11 mouse cellular contexts compared by ENCODE assay signal in the genomic region with DNA sequence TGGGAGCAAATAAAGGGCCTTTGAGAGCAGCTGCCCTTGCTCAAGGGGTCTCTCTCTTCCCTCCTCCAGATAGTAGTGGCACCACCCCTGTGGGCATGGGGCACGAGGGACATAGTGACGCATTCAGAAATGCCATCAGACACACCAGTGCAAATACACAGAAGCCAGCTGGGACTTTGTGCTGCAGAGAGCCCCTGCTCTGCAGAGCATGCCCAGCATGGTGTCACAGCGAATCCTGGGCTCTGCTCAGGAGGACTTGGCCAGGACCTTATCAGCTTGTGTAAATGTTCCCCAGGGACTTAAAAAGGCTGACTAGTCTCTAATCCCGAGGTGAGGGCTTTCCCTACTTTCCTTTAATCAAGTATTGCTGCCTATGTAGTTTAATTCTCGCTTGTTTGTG. TPM values are rescaled to one million over a fixed set of nuclear protein-coding genes. Genes with fewer than 3 reads are reported as not detected.
DNase-seq lines count a peak whose midpoint lies in the region; ATAC-seq lines count a peak whose summit lies in the region.
"Had no signal": no experiment of that assay in that cellular context is flagged by ENCODE, and none has a peak within 500 bp of the region (broad histone marks: within the 10 kb centered on the region; RNA-seq: fewer than 3 reads in every experiment).

No protein-coding gene starts in this region.

- no peak overlapping the region for H3K27ac ChIP-seq in limb, embryonic 13.5 days
- H3K27ac ChIP-seq in limb, embryonic 10.5 days, result no peak overlapping the region
- peak overlapping the region; percentile 55 for H3K27ac ChIP-seq in intestine, embryonic 14.5 days (ENCODE audit: low read depth)
- H3K27ac ChIP-seq in liver, embryonic 12.5 days, result peak overlapping the region; percentile 81
- H3K27ac ChIP-seq in stomach, embryonic 14.5 days (ENCODE audit: low read length), result peak overlapping the region; percentile 56; the same call in 1 of the 2 replicates

- DNase-seq in limb, embryonic 10.5 days (ENCODE audit: low spot score), result no peak
- DNase-seq in intestine, embryonic 14.5 days (ENCODE audit: low spot score), result peak; percentile 62
- no peak for DNase-seq in thymus, postnatal 36 days
- DNase-seq in spleen, adult 18-20 months, result no peak
- DNase-seq: embryo, embryonic 11 days had no signal

- H3K4me2 ChIP-seq in limb, embryonic 13.5 days (replicated peaks), result no peak overlapping the region
- H3K4me2 ChIP-seq in intestine, embryonic 14.5 days (ENCODE audit: low read length), result no peak overlapping the region
- peak overlapping the region; percentile 33 for H3K4me2 ChIP-seq in liver, embryonic 12.5 days
- no peak overlapping the region for H3K4me2 ChIP-seq in stomach, embryonic 14.5 days (replicated peaks; ENCODE audit: low read depth, low read length)

- 0 out of 2 replicates have a peak overlapping the region, but pooled peaks have one; percentile 8 for H3K9ac ChIP-seq in limb, embryonic 13.5 days
- H3K9ac ChIP-seq in intestine, embryonic 14.5 days (ENCODE audit: low read length), result no peak overlapping the region
- H3K9ac ChIP-seq in liver, embryonic 12.5 days, result peak overlapping the region; percentile 37; the same call in 1 of the 2 replicates
- H3K9ac ChIP-seq in stomach, embryonic 14.5 days (replicated peaks; ENCODE audit: low read depth, low read length), result no peak overlapping the region

- ATAC-seq in limb, embryonic 13.5 days (ENCODE audit: low FRiP score, low read depth), result no peak
- ATAC-seq in intestine, embryonic 14.5 days (replicated peaks; ENCODE audit: low FRiP score, low TSS enrichment, low read depth), result peak; percentile 82
- ATAC-seq in liver, embryonic 12.5 days, result no peak
- peak; percentile 84 for ATAC-seq in stomach, embryonic 14.5 days (ENCODE audit: insufficient number of reproducible peaks, insufficient read depth, low FRiP score, low read depth)
- ATAC-seq: inflammation-experienced regulatory T-cells, adult 6 months had no signal

- no peak overlapping the region for H3K4me3 ChIP-seq in limb, embryonic 13.5 days
- no peak overlapping the region for H3K4me3 ChIP-seq in limb, embryonic 10.5 days
- H3K4me3 ChIP-seq in intestine, embryonic 14.5 days (ENCODE audit: low read depth, low read length), result no peak overlapping the region
- H3K4me3 ChIP-seq in liver, embryonic 12.5 days, result no peak overlapping the region
- no peak overlapping the region for H3K4me3 ChIP-seq in stomach, embryonic 14.5 days (ENCODE audit: low read depth, low read length)

- peaks cover 56% of the 10 kb centered on the region for H3K4me1 ChIP-seq in limb, embryonic 13.5 days
- peaks cover 28% of the 10 kb centered on the region for H3K4me1 ChIP-seq in limb, embryonic 10.5 days
- H3K4me1 ChIP-seq in intestine, embryonic 14.5 days (replicated peaks; ENCODE audit: control insufficient read depth, insufficient read depth, low read length), result peaks cover 18% of the 10 kb centered on the region
- peaks cover 88% of the 10 kb centered on the region for H3K4me1 ChIP-seq in liver, embryonic 12.5 days
- peaks cover 20% of the 10 kb centered on the region for H3K4me1 ChIP-seq in stomach, embryonic 14.5 days (ENCODE audit: control insufficient read depth, insufficient read depth, low read length)

- peaks cover 3% of the 10 kb centered on the region; the same call in 1 of the 2 replicates for H3K27me3 ChIP-seq in limb, embryonic 13.5 days
- no peaks in the 10 kb centered on the region for H3K27me3 ChIP-seq in limb, embryonic 10.5 days (ENCODE audit: low read depth, poor library complexity, severe bottlenecking)
- no peaks in the 10 kb centered on the region for H3K27me3 ChIP-seq in intestine, embryonic 14.5 days (replicated peaks; ENCODE audit: control insufficient read depth, insufficient read depth, low read length)
- H3K27me3 ChIP-seq in liver, embryonic 12.5 days (replicated peaks), result no peaks in the 10 kb centered on the region
- H3K27me3 ChIP-seq in stomach, embryonic 14.5 days (ENCODE audit: control insufficient read depth, insufficient read depth, low read length), result no peaks in the 10 kb centered on the region

- H3K9me3 ChIP-seq in limb, embryonic 13.5 days, result no peaks in the 10 kb centered on the region
- H3K9me3 ChIP-seq in limb, embryonic 10.5 days (replicated peaks), result no peaks in the 10 kb centered on the region
- no peaks in the 10 kb centered on the region for H3K9me3 ChIP-seq in intestine, embryonic 14.5 days (ENCODE audit: control insufficient read depth, low read length)
- no peaks in the 10 kb centered on the region for H3K9me3 ChIP-seq in liver, embryonic 12.5 days (replicated peaks)
- no peaks in the 10 kb centered on the region for H3K9me3 ChIP-seq in stomach, embryonic 14.5 days (ENCODE audit: control insufficient read depth, low read depth, low read length)

- H3K36me3 ChIP-seq in limb, embryonic 13.5 days, result no peaks in the 10 kb centered on the region
- H3K36me3 ChIP-seq in limb, embryonic 10.5 days, result no peaks in the 10 kb centered on the region
- no peaks in the 10 kb centered on the region for H3K36me3 ChIP-seq in intestine, embryonic 14.5 days (ENCODE audit: control insufficient read depth, insufficient read depth, low read length)
- H3K36me3 ChIP-seq in liver, embryonic 12.5 days, result peaks cover 8% of the 10 kb centered on the region; the same call in 1 of the 2 replicates
- no peaks in the 10 kb centered on the region for H3K36me3 ChIP-seq in stomach, embryonic 14.5 days (ENCODE audit: control insufficient read depth, insufficient read depth, low read length)

- WGBS in limb, embryonic 13.5 days, result 39% methylated on average over 5 of the region's 5 CpGs
- 44% methylated on average over 5 of the region's 5 CpGs for WGBS in limb, embryonic 10.5 days
- 27% methylated on average over 5 of the region's 5 CpGs for WGBS in intestine, embryonic 14.5 days
- WGBS in liver, embryonic 12.5 days (ENCODE audit: insufficient replicate concordance), result 35% methylated on average over 5 of the region's 5 CpGs
- 23% methylated on average over 5 of the region's 5 CpGs for WGBS in stomach, embryonic 14.5 days

RNA-seq across cellular contexts. Expression of gene Aqp1, which starts 5.5 kb away (rescaled TPM):
- 33.9 and 36.0 TPM in 2 replicates for polyA plus RNA-seq in limb, embryonic 13.5 days (2015; fragmentation: Nextera tagmentation; extraction: Ambion mirVana)
- 0.94 and 1.1 TPM in 2 replicates for polyA plus RNA-seq in limb, embryonic 10.5 days (2016; fragmentation: Nextera tagmentation; extraction: Ambion mirVana)
- 1.9 and 2.2 TPM in 2 replicates for polyA plus RNA-seq in intestine, embryonic 14.5 days (2014; fragmentation: Nextera tagmentation; extraction: Ambion mirVana)
- polyA plus RNA-seq in liver, embryonic 12.5 days (2016; fragmentation: Nextera tagmentation; extraction: Ambion mirVana), result 29.1 and 29.5 TPM in 2 replicates
- 2.6 and 2.8 TPM in 2 replicates for polyA plus RNA-seq in stomach, embryonic 14.5 days (2014; fragmentation: Nextera tagmentation; extraction: Ambion mirVana)
- polyA plus RNA-seq: inflammation-experienced regulatory T-cells, adult 6 months had no signal

RNA-seq across cellular contexts. Expression of gene Ghrhr, which starts 34.4 kb away (rescaled TPM):
- polyA plus RNA-seq in limb, embryonic 13.5 days (2015; fragmentation: Nextera tagmentation; extraction: Ambion mirVana), result not detected in 2 replicates
- not detected in 2 replicates for polyA plus RNA-seq in limb, embryonic 10.5 days (2016; fragmentation: Nextera tagmentation; extraction: Ambion mirVana)
- 0.18 and 0.22 TPM in 2 replicates for polyA plus RNA-seq in intestine, embryonic 14.5 days (2014; fragmentation: Nextera tagmentation; extraction: Ambion mirVana)
- polyA plus RNA-seq in liver, embryonic 12.5 days (2016; fragmentation: Nextera tagmentation; extraction: Ambion mirVana), result not detected in 2 replicates
- polyA plus RNA-seq in stomach, embryonic 14.5 days (2014; fragmentation: Nextera tagmentation; extraction: Ambion mirVana), result not detected in 2 replicates
- polyA plus RNA-seq: forebrain, embryonic 11.5 days; inflammation-experienced regulatory T-cells, adult 6 months; limb, embryonic 14.5 days had no signal

Comparison
In these comparisons a context has a peak if more than half of its experiments do, and no peak if none do; other contexts are left out.
1. ATAC-seq: peak in intestine, embryonic 14.5 days (single experiment) and stomach, embryonic 14.5 days (single experiment); none in limb, embryonic 13.5 days (single experiment) and liver, embryonic 12.5 days (single experiment).
2. H3K27ac ChIP-seq: peak in intestine, embryonic 14.5 days (single experiment), liver, embryonic 12.5 days (single experiment) and stomach, embryonic 14.5 days (single experiment); none in limb, embryonic 13.5 days (single experiment) and limb, embryonic 10.5 days (single experiment).
3. H3K9ac ChIP-seq: peak in limb, embryonic 13.5 days (single experiment) and liver, embryonic 12.5 days (single experiment); none in intestine, embryonic 14.5 days (single experiment) and stomach, embryonic 14.5 days (single experiment).